Mouse (Mus musculus) adrenal gland, adult 8-10 months (tissue): ENCODE data around the gene Armh1. TPM values are rescaled to one million over a fixed set of nuclear protein-coding genes. Genes with fewer than 3 reads are reported as not detected.
A peak's percentile ranks its signal among the peaks of the same experiment; 100 is the strongest.

Experiments
- DNase-seq: peaks from one replicate; pipeline ENCODE4 v3.0.0; 2022
- total RNA-seq, 4 experiments: library from RNA; stranded (reverse); gene quantifications; 2 replicates each; pipeline ENCODE4 v1.2.4; 2022

Gene Armh1
- 1 to 10 TPM; 2.6 to 3.7 (median 3.0) TPM for total RNA-seq

DNA sequence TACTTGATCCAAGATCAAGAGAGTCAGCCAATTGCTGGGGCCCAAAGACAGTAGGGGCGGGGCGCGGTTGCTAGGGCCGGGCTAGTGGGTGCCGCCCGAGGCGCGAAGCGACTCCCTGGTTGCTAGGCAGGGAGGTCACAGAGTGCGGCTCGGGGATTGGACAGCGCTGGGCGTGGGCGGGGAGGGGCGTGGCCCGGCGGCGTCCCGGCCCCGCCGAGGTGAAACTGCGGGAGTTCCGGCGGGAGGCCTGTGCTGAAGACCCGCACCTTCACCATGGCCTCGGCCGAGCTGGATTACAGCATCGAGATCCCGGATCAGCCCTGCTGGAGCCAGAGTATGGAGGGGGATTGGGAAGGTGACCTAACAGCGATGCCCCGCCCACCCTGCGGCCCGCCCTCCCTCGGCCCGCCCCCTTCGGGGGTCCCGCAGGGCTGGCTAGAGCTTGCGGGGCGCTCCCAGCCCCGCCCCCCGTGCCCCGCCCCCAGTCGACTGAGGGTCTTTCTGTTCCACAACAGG lies at the start of gene Armh1, which contains the start of gene Tmem53:
TSS of gene Armh1 (minus strand) at position 325 of the 516 bp plus-strand sequence.
TSS of gene Tmem53 (plus strand) at position 151 of the 516 bp plus-strand sequence.
- peak; percentile 92 for DNase-seq

DNA sequence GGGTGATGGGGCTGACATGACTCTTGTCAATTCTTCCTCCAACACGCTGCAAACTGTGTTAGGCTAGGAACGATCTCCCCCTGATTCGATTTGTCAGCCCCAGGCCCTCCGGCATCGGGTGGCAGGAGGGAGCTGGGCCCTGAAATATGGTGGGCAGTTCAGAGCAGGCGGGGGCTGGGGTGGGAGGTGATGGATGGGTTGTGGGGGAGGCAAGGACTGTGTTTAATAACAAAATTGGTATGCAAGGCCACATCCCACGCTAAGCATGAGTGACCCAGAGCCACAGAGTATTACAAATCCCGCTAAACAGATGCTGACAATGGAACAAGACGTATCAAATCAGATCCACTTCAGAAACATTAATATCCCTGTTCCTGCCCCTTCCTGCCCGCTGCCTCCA lies 48.0 kb upstream of the Armh1 start:
- DNase-seq: no peak

DNA sequence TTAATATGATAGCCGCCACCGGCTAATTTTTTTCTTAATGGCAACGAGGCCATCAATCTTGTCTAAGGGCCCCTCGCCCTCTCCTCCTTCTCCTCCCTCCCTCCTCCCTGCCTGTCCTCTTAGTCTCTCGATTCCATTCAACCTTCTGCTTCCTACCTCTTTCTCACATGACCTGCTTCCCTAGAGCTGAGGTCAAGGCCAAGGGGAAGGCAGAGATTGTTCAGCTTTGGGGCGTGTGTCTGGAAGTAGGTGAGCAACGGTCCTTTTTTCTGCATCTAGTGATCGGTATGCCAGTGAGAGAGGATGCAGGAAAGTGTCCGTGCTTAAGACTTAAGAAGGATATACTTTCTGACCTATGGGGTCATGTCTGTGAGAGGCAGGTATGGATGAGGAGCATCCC lies 45.9 kb upstream of the Armh1 start:
- DNase-seq: no peak

DNA sequence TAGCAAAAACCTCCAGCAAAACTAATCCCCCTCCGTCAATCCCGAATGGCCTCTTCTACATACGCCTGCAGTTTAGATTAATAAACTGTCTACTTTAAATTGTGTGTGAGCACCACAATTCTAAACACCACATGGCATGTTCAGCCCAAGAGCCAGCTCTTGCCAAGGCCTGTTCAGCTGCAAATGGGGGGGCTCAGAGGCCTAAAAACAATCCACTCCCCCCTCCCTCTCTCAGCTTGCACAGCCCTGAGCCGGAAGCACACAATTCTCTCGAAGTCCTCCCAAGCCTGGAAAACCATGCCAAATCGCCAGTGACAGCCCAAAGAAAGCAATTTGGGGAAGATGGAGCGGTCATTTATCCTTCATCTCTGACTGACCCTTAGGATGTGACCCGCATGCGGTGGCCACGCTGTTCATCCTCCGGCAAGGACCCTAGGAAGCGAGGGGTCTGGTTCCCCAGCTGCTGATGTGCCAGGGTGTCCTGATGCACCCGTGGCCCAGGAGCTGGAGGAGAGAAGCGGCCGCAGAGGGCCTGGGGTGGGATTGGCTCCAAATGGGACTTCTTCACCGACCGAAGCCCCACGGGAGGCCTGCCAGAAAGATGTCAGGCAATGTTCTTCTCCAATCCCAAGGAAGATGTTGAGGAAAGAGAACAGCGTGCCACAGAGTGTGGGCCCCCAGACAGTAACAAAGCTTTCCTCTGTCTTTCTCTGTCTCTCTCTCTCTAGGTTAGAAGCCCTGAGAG lies 45.1 kb upstream of the Armh1 start:
- no peak for DNase-seq

DNA sequence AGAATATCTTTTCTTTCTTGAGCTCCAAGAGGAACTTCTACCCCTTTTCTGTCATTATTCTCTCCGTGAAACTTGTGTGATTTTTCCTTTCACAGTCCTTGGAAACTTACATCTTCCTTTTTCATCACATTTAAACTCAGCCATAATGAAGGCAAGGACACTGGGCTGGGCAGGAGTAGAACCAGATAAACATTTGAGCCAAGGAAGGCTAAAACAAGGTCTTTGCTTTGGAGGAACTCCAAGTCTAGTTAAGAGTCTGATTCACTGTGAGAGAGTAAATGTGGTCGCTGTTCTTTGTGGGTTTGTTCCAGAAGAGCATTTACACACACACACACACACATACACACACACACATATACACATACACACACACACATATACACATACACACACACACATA lies 39.8 kb upstream of the Armh1 start:
- DNase-seq: no peak

DNA sequence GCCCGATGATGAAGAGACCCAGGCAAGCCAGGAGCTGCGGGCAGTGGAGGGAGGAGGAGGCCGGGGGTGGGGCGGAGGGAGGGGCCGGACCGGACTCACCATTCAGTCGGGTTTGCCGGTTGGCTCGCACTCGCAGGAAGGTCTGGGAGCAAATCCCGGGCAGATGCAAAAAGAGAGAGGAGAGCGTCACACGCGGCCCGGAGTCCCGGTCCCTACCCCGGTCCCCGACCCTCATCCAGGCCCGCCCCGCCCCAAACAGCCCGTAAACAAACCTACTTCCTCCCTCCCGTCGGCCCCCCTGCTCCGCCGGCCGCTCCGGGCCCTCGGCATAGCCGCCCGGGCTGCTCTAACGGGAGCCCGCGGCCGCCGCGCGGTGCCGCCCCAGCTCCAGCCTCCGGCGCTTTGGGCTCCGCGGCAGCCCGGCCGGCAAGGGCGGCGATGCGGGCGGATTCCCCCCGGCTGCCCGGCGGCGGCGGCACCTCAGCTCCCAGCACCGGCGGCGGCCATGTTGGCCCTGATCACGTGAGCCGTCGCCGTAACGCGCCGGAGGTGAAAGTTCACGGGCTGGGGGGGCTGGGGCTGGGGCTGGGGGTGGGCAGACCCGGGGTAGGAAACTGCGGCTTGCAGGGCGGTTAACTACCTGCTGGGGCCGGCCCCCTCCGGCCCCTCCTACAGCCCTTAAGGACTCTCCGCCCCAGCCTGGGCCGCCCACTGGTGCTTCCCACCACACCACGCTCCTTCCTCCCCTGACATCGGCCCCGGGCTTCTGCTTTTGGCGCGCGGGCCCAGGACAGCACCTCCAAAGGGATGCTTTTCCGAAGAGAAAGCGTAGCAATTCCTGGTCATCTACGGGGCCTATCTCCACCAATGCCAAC lies 37.2 kb upstream of the Armh1 start:
- DNase-seq: peak; percentile 75

- DNase-seq: no peak
These were observed 36.5 kb upstream of the Armh1 start for GRCm38 (mm10) chr4:117288277-117288926.

- DNase-seq: no peak
These were observed 32.4 kb upstream of the Armh1 start for GRCm38 (mm10) chr4:117284363-117284762.

GRCm38 (mm10) chr4:117283271-117284191 lies 31.6 kb upstream of the Armh1 start:
- no peak for DNase-seq

GRCm38 (mm10) chr4:117281090-117281845 lies 29.3 kb upstream of the Armh1 start:
- DNase-seq: no peak

GRCm38 (mm10) chr4:117280397-117280930 lies 28.5 kb upstream of the Armh1 start:
- DNase-seq: no peak

DNA sequence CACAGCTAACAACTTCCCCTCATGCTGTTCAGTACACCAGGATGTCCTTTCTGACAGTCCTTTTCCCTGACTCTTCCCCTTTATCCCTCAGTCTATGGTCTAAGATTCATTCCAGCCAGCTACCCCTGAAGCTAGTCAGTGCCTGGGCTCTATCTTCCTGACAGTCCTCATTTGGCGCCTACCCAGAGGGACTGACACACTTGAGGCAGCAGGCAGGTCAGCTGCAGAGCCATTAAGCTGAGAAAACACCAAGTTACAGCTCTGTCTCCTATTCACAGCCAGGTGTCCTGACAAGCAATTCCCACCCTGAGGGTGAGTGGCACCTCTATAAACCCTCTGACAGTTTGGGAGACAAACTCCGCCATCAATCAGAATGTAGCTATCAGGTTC lies 27.3 kb upstream of the Armh1 start:
- DNase-seq: no peak

DNA sequence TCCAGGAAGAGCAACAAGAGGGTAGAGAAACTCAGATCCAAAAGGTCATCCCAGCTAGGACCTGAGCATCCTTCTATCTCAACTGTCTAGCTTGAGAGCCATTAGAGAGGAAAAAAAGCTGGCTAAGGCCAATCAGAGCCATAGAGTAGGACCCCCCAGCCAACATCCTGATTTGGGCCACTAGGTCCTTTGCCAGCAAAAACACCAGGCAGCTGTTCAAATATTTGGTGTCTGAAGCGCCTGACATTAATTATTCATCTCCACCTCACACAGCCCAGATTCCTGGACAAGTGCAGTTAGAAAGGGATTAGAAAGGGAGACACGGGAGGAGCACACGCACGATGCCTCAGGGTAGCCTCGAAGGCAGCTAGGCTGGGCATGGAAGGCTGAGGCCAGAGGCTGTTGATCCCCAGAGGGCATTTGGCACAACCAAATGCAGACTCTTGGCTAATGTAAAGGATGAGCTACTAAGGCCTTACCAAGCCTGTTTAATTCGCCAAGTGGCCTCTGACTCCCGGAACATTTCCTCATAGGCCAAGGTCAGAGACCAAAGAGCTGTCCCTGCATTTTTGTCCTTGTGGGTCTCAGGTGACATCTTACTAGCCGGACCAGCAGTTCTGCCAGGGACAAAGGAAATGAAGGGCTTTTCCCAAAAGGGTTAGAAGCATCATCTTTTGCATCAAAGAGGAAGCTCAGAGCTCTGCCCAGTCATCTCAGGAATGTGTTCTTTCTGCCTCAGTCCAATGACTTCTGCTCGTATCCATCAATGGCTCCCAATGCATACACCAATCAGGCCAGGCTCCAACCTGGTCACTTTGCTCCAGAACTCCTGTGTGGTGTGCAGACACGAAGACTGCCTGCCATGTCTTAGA lies 26.7 kb upstream of the Armh1 start:
- peak; percentile 59 for DNase-seq

DNA sequence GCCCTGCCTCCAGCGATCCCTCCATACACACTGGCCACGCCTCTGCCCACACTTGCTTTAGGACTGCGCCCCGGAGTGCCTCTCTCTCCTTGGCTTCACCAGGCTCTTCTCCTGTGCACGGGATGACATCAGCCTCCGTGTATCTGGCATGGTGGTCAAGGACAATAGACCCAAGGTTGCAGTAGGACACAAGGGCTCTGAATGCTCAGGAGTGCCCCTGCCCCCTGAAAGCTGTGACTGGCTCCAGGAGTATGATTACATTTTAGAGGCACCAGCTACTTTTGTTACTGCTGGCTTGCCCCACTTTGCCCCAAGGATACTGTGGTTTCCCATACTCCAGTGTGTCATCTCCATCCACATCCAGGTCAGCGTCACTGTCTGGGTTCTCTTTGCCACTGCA lies 25.8 kb upstream of the Armh1 start:
- DNase-seq: peak; percentile 75

- no peak for DNase-seq
These were observed 25.1 kb upstream of the Armh1 start for GRCm38 (mm10) chr4:117277021-117277420.

GRCm38 (mm10) chr4:117276281-117276711 lies 24.4 kb upstream of the Armh1 start:
- DNase-seq: no peak

- DNase-seq: no peak
These were observed 22.8 kb upstream of the Armh1 start for GRCm38 (mm10) chr4:117274720-117275119.

- DNase-seq: no peak
These were observed 20.5 kb upstream of the Armh1 start for GRCm38 (mm10) chr4:117272459-117272858.

- DNase-seq: no peak
These were observed 18.4 kb upstream of the Armh1 start for GRCm38 (mm10) chr4:117270278-117270677.
